Mouse (Mus musculus): ENCODE results near the gene Gpr68. TPM values are rescaled to one million over a fixed set of nuclear protein-coding genes. Genes with fewer than 3 reads are reported as not detected.

Gpr68 gene
- polyA plus RNA-seq, 1 experiment, result not detected

DNA sequence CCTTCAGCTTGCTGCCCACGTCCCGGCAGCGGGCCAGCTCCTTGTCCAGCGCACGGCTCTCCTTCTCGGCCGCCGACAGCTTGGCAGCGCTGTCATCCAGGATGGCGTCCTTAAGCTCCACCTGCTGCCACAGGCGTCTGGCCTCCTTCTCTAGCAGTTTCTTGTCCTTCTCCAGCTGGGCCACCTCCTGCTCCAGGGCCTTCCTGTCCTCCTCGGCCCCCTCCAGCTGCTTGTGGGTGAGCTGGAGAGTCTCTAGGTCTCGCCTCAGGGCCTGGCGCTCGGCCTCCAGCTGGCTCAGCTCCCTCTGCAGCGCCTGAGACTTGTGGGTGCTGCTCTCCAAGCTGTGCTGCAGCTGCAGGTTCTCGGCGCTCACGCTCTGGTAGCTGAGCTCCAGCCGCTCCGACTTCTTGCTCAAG, 36.9 kb upstream of the Gpr68 start:
- Histone ChIP-seq H3K4me3 (ENCODE audit: insufficient read depth, low read length) (no peak overlapping the region), H3K4me1 (ENCODE audit: control insufficient read depth, insufficient read depth, low read length) (no peaks in the 10 kb centered on the region), H3K27ac (ENCODE audit: insufficient read depth, low read length) (no peak overlapping the region)
- no peak for TF ChIP-seq CTCF (IDR thresholded peaks at IDR 0.05; ENCODE audit: borderline replicate concordance, insufficient read depth, low read length)
- TF ChIP-seq POLR2A (IDR thresholded peaks at IDR 0.05; ENCODE audit: low read depth, low read length), result no peak

DNA sequence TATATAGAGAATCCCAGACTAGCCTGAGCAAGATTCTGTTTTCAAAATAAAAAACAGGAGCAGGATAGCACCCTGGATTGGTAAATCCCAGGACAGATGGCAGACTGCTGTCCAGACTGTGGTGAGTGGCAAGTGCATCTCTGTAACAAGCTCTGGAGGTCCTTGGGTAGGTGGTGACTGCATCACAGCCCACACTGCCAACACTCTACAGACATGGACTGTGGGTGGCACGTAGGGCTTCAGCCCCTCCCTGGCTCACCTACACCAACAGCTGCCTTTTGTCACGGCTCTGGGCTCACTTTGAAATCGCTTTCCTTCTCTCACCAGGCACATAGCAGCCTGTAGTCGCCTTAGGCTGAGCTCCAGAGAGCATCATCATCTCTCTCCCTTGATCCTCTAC, 35.1 kb upstream of the Gpr68 start:
- H3K4me1 ChIP-seq (ENCODE audit: control insufficient read depth, insufficient read depth, low read length), result no peaks in the 10 kb centered on the region
- TF ChIP-seq POLR2A (IDR thresholded peaks at IDR 0.05; ENCODE audit: low read depth, low read length) (no peak), CTCF (IDR thresholded peaks at IDR 0.05; ENCODE audit: borderline replicate concordance, insufficient read depth, low read length) (no peak)
- no peak overlapping the region for H3K27ac ChIP-seq (ENCODE audit: insufficient read depth, low read length)
- no peak overlapping the region for H3K4me3 ChIP-seq (ENCODE audit: insufficient read depth, low read length)

DNA sequence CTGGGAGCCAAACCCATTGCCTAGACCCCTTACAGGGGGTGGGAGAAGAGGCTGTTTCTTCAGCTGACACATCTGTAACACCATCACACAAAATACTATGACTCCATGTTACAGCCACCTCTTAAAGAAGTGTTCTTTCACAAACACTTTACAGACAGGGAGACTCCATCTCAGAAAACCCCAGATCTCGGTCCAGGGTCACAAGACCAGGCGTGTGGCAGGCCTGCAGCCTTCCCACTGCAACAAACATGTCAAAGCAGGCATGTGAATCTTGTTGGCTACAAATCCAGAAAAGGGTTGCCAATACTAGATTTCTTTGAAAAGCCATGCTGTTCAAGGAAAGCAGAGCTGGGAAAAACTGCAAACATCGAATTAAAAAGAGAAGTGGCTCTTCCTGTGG, 33.4 kb upstream of the Gpr68 start:
- no peak for TF ChIP-seq CTCF (IDR thresholded peaks at IDR 0.05; ENCODE audit: borderline replicate concordance, insufficient read depth, low read length)
- TF ChIP-seq POLR2A (IDR thresholded peaks at IDR 0.05; ENCODE audit: low read depth, low read length), result no peak
- H3K4me3 ChIP-seq (ENCODE audit: insufficient read depth, low read length), result no peak overlapping the region
- no peaks in the 10 kb centered on the region for H3K4me1 ChIP-seq (ENCODE audit: control insufficient read depth, insufficient read depth, low read length)

DNA sequence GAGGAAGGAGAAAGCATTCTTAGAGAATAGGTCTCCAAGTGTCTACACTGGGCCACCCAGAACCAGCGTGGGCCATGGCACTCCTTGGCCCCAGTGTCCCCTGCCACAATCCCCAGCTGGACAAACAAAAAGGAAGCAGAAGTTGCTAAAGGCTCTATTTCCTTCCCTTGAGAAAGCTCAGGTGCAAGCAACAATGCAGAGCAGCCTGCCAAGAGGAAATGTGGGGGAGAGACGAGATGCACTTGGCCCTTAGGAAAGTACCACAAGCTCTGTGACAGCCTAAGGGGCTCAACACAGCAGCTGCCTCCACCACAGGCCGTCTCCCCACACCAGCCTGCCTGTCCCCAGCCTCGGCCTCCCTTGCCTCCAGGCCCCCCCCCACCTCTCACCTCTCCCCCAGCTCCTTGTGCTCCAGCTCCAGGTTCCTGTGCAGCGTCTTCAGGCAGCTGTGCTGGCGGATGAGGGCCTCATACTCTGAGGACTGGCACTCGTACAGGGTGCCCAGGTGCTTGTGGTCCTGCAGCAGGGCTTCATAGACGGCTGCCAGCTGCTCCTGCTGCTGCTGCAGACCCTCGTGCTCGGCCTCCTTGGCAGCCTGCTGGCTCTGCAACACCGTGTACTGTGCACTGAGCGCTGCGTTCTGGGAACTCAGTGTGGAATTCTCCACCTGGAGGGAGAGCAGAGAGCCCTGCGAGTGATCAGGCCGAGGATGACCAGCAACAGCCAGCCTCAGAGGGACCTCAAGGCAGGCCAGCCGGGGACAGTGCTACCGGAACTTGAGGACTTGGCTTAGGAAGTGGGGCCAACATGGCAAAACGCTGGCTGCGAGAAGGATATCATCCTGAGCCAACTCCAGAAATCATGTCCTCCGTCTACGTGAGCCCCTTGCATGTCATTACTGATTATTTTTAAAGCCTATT, 29.7 kb upstream of the Gpr68 start:
- no peaks in the 10 kb centered on the region for H3K4me1 ChIP-seq (ENCODE audit: control insufficient read depth, insufficient read depth, low read length)
- no peak overlapping the region for H3K4me3 ChIP-seq (ENCODE audit: insufficient read depth, low read length)
- no peak overlapping the region for H3K27ac ChIP-seq (ENCODE audit: insufficient read depth, low read length)
- TF ChIP-seq POLR2A (IDR thresholded peaks at IDR 0.05; ENCODE audit: low read depth, low read length), result no peak
- TF ChIP-seq CTCF (IDR thresholded peaks at IDR 0.05; ENCODE audit: borderline replicate concordance, insufficient read depth, low read length), result no peak

More for the DNA sequence above, 33.4 kb upstream of the Gpr68 start:
- no peak overlapping the region for H3K27ac ChIP-seq (ENCODE audit: insufficient read depth, low read length)

DNA sequence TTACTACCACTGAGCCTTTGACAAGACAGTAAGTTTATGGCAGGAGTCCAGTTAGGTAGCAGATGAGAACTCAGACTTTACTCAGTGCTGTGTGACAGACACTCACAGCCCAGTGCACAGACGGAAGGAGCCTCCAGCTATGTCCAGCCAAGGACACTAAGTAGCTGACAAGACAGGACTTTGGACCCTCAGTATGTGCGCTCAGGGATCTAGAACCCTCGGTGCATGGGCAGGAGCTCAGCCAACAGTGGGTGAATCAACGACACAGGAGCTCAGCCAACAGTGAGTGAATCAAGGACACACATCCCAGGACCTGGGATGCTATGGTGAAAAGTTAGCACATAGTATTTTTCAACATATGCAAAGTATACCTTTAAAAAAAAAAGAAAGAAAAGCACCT, 28.7 kb upstream of the Gpr68 start:
- TF ChIP-seq POLR2A (IDR thresholded peaks at IDR 0.05; ENCODE audit: low read depth, low read length), result no peak
- TF ChIP-seq CTCF (IDR thresholded peaks at IDR 0.05; ENCODE audit: borderline replicate concordance, insufficient read depth, low read length), result no peak
- Histone ChIP-seq H3K4me3 (ENCODE audit: insufficient read depth, low read length) (no peak overlapping the region), H3K4me1 (ENCODE audit: control insufficient read depth, insufficient read depth, low read length) (no peaks in the 10 kb centered on the region), H3K27ac (ENCODE audit: insufficient read depth, low read length) (no peak overlapping the region)

DNA sequence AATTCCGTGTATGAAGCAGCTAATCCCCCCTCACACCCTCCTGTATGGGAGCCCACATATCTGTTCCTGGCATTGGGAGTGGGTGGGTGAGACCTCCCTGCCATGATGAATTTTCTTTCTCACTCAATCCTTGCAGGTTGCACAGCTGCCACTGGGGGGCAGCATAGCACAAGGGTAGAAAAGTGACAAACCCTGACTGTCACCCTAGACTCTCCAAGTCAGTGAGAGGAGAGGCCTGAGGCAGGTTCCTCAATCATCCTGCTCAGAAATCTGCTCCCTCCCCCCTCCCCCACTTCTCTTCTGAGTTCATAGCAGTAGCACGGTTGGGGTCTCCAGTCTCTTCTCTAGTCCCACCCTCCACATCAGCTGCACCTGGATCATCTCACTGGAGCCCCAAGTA, 28.1 kb upstream of the Gpr68 start:
- Histone ChIP-seq H3K4me1 (ENCODE audit: control insufficient read depth, insufficient read depth, low read length) (no peaks in the 10 kb centered on the region), H3K4me3 (ENCODE audit: insufficient read depth, low read length) (no peak overlapping the region), H3K27ac (ENCODE audit: insufficient read depth, low read length) (no peak overlapping the region)
- peak; percentile 72; the same call in 1 of the 2 replicates for TF ChIP-seq CTCF (IDR thresholded peaks at IDR 0.05; ENCODE audit: borderline replicate concordance, insufficient read depth, low read length)
- no peak for TF ChIP-seq POLR2A (IDR thresholded peaks at IDR 0.05; ENCODE audit: low read depth, low read length)

DNA sequence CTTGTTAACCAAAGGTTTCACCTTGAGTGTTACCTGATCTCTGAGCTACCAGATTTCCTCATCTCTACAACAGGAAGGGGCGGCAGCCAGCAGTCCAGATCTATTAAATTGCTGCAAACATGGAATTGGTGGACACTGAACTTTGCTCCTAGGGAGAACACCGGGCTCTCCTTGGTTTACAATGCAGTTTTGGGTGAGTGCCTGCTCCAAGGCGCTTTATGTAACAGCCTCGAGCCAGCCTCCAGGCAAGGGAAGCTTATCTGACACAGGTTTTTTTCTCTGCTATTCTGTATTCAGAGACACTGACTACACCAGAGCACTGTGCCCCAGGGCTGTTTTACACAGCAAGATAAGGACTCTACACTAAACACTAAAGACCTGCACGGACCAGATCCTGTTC, 26.8 kb upstream of the Gpr68 start:
- Histone ChIP-seq H3K27ac (ENCODE audit: insufficient read depth, low read length) (no peak overlapping the region), H3K4me3 (ENCODE audit: insufficient read depth, low read length) (no peak overlapping the region), H3K4me1 (ENCODE audit: control insufficient read depth, insufficient read depth, low read length) (no peaks in the 10 kb centered on the region)
- TF ChIP-seq CTCF (IDR thresholded peaks at IDR 0.05; ENCODE audit: borderline replicate concordance, insufficient read depth, low read length) (no peak), POLR2A (IDR thresholded peaks at IDR 0.05; ENCODE audit: low read depth, low read length) (no peak)

DNA sequence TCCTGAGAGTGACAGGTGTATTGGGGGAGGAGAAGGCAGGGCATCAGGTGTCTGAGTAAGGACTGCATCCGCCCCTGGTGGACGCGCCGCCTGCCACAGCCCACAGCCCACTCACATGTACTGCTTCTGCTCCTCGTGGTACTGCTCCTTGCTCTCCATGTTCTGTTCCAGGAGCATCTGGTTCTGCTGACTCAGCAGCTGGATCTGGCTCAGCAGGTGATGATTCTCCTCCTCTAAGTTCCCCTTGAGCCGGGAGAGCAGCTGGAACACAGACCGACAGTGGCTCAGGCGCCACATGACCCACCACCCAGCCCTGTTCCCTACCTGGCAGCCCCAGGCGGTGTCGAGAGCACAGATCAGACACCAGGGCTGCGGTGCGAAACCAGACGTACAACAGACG, 23.7 kb upstream of the Gpr68 start:
- TF ChIP-seq CTCF (IDR thresholded peaks at IDR 0.05; ENCODE audit: borderline replicate concordance, insufficient read depth, low read length) (no peak), POLR2A (IDR thresholded peaks at IDR 0.05; ENCODE audit: low read depth, low read length) (no peak)
- Histone ChIP-seq H3K27ac (ENCODE audit: insufficient read depth, low read length) (no peak overlapping the region), H3K4me1 (ENCODE audit: control insufficient read depth, insufficient read depth, low read length) (no peaks in the 10 kb centered on the region), H3K4me3 (ENCODE audit: insufficient read depth, low read length) (no peak overlapping the region)

DNA sequence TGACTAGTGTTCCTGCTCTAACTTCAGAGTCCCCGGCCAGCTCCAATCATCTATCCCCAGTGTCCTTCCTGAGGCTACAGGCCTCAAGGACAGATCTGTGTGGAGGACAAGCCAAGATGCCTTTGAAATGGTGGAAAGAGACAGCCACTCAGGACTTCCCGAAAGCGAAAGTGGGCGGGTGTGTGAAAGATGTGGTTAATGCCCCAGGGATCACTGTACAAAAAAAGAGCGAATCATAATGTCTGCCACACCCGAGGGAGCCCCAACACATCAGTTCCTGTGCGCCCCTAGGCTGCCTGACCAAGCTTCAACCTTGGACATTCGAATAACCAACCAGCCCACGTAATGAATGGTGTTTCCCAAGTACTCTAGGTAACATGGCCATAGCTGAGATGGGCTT, 20.3 kb upstream of the Gpr68 start:
- Histone ChIP-seq H3K27ac (ENCODE audit: insufficient read depth, low read length) (no peak overlapping the region), H3K4me3 (ENCODE audit: insufficient read depth, low read length) (no peak overlapping the region), H3K4me1 (ENCODE audit: control insufficient read depth, insufficient read depth, low read length) (no peaks in the 10 kb centered on the region)
- TF ChIP-seq POLR2A (IDR thresholded peaks at IDR 0.05; ENCODE audit: low read depth, low read length), result no peak
- no peak for TF ChIP-seq CTCF (IDR thresholded peaks at IDR 0.05; ENCODE audit: borderline replicate concordance, insufficient read depth, low read length)
